Mouse (Mus musculus): ENCODE results near the gene Map3k6. TPM values are rescaled to one million over a fixed set of nuclear protein-coding genes. Genes with fewer than 3 reads are reported as not detected.
A peak's percentile ranks its signal among the peaks of the same experiment; 100 is the strongest.

Gene Map3k6
- total RNA-seq, 2 experiments from 2014 or later: 5.8 to 7.4 TPM

DNA sequence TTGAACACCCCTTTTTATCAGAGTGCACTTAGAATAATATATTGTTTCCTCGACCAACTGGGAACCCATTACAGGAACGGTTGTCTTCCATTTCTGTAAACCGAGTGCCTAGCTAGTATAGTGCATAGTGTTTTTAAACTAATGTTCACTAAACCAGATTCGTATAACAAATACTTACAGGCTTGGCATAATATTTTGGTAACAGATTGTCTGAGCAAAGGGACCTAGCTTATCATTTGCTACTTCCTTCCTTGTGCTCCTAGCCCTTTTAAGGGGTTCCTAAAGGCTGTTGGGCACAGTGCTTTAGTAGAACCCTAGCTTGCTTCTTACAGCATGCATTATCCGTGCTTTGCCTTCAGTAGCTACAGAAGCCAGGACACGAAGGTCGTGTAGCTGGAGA, 40.9 kb downstream of the Map3k6 start:
- DNase-seq (ENCODE audit: low spot score in 2 of 2): no peak

DNA sequence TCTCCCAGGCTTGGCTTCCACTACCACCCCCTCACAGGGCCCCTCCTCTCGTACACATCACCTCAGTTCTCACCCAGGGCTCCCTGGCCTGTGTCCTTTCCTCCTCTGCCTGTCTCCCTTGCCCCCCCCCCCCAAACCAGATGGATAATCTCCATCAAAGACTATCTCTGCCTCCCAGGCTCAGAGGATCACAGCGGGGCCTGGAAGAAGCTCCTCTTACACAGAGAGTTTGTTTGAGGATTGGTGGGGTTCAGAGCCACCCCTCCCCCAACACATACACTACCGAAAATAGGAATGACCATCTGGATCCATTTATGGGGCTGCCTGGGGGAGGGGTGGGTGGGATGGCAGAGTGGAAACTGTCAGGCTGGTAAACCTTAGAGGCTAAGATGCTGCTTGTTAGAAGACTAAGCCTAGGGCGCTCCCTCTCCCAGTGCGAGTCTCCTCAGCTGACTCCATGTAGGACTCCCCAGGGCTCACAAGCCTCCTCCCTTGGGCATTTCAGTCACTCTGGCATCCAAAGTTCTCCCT, 41.4 kb downstream of the Map3k6 start:
- no peak for DNase-seq (ENCODE audit: low spot score in 2 of 2)

DNA sequence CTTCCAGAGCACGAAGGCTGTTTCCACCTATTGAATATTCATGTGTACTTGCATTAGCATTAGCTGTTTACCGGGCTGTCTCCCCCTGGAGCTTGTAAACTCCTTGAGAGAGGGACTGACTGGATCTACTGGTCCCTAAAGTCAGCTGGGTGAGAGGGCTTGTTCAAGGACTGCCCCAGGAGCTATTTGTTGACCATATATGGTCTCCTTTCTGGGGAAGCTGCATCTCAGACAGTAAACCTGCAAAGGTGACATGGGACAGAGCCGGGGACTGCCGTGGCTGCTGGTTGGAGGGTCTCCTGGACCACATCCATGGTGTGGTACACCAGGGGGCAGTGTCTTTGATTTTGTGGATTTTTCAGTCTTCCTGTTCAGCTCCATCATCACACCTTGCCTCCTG, 42.0 kb downstream of the Map3k6 start:
- no peak for DNase-seq (ENCODE audit: low spot score in 2 of 2)

DNA sequence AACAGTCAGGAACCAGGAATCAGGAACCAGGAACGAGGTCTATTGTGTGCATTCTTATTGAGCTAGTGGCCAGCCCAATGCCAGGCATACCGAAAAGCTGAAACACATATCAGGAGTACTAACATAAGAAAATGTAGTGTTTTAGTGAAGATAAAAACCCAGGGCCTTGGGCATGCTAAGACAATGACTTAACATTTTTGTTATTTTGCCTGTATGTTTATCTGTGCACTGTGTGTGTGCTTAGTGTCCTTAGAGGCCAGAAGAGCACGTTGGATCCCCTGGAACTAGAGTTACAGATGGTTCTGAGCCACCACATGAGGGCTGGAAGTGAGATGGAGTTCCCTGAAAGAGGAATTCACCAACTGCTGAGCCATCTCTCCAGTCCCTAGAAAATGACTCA, 44.7 kb downstream of the Map3k6 start:
- no peak for DNase-seq (ENCODE audit: low spot score in 2 of 2)

DNA sequence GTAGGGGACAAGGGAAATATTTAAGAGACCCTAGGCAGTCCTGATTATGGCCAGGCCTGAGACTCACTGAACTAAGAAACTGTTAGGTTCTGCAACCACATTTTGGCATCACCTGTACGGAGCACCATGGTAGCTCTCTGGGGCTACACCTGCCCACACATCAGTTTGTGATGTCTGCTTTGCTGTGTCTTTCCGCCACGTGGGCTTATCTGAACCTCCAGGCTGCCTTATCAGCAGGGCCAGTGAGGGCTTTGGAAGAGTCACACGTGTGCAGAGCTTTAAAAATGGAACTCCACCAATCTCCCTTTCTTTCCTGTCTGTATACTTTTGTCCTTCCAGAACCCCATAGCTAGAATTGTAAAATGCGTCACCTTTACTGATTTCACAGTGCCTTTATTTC, 45.3 kb downstream of the Map3k6 start:
- no peak for DNase-seq (ENCODE audit: low spot score in 2 of 2)

DNA sequence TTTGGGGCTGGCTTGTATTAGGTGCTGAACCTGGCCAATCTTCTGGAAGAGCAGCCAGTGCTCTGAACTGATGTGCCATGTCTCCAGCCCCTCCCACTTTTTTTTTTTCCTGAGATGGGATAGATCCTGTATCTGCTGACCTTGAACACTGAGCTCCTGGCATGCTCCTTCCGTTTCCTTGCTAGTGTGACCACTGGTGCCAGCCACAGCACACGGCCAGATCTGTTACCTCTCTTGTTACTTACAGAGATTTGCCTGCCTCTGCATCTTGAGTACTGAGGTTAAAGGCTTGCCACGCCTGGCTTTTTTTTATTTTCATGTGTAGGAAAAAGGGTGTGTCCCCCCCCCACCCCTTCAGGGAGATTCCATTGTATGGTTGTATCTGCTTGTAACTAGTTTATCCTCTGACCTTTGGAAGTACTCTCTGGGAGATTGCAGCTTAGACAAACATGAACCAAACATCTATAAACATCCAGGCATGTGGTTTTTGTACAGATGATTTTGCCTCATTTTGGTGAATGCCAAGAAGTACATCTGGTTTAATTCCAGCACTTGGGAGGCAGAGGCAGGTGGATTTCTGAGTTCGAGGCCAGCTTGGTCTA, 46.0 kb downstream of the Map3k6 start:
- no peak for DNase-seq (ENCODE audit: low spot score in 2 of 2)

DNA sequence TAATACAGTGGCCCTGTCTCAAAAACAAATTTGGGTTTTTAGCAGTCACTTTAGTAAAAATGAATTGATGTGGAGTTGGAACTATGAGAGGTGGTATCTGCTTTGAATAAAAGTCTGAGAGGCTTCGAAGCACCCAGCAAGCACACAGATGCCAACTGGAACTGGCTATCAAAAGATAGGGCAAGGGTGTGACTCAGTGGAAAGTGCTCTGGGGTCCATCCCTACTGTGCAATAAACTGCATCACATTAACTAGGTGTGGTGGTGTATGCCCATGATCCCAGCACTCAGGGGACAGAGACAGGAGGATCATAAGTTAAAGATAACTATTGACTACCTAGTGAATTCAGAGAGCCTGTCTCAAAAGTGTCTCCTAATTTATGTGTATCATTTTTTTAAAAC, 50.6 kb downstream of the Map3k6 start:
- DNase-seq (ENCODE audit: low spot score in 2 of 2): no peak

DNA sequence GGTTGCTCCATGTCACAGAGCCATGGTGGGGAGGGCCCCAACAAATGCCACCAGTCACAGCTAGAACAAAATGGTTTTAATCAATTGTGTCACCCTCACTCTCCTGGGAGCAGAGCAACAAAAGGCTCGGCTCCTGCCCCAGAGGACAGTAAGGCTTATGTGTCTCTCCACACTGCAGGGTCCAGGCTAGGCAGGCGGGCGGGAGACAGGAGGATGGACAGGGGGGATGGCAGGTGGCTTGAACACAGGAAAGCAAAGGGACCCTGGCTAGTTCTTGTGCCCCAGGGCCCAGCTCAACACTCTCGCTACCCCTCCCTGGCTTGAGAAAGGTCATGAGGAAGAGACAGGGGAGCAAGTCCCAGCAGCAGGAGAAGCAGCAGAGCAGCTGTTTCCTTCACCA, 51.8 kb downstream of the Map3k6 start:
- DNase-seq (ENCODE audit: low spot score in 2 of 2): no peak

DNA sequence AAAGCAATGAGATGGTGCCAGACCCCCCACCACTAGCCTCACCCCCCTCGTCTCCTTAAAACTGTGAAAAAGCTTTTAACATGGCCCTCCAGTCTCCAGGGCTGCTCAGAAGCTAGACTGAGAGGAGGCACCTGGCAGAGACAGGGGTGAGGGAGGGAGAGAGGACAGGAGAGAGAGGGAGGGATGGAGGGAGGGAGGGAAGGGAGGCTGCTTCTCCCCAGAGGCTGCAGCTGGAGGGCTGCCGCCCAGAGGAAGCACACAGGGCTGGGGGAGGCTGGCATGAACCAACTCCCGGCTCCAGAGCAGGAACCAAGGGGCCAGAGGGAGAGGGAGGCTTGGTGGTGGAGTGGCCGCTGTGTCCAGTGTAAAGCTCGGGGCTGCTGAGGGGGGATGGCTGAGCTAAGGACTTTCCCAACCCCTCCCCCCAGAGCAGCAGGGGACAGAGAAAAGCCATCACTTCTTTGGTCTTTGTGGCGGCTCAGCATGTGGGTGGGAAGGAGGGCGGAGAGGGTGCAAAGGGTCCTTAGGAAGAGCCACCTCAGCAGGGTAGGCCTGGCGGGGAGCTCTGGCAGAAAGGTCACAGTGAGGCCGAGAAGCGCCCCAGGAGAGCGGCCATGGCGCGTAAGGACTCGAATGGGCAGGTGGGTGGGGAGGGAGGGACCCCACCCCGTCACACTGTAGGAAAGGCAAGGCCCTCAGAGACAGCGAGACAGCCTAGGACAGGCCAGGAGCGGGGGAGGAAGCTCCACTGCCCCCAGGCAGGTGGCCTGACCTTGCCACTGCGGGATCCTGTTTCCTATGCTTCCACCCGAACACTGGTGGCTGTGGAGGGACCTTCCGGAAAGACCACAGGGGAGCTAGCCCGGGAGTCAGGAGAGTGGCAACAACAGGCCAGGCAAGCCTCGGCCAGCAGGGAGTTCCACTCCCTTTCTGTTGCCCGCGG, 52.6 kb downstream of the Map3k6 start:
- no peak for DNase-seq (ENCODE audit: low spot score in 2 of 2)

DNA sequence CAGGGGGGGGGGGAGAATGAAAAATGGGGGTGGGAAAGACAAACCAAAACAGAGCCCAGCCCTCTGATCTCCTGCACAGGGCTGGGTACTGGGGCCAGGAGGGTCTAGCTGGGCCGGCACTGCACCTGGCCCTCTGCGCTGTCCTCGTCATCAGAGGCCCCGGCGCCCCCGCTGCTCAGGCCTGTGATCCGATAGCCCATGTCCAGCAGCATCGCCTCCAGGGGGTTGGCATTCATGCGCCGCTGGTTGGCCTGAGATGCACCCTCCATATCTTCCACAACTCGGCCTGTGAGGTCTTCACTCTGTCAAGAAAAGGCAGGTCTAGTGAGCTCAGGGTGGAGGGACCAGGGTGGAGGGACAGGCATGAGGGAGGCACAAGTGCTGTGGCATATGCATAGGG, 53.5 kb downstream of the Map3k6 start:
- no peak for DNase-seq (ENCODE audit: low spot score in 2 of 2)

DNA sequence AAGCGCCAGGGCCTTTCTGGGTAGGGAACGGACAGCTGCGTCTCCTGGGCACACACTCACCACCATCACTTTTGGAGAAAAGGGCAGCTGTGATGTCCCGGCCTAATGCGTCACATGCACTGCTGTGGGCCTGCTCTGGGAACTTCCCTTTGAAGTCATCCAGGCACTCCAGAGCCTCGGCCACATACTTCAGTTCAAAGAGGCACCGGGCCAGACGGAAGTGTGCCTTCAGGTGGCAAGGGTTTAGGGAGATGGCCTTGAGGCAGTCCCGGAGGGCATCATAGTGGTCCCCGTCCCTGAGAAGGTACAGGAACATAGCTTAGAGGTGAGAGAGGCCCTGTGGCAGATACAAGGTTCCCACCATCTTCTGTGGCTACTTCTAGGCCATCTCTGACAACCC, 56.7 kb downstream of the Map3k6 start:
- DNase-seq (ENCODE audit: low spot score in 2 of 2): no peak

DNA sequence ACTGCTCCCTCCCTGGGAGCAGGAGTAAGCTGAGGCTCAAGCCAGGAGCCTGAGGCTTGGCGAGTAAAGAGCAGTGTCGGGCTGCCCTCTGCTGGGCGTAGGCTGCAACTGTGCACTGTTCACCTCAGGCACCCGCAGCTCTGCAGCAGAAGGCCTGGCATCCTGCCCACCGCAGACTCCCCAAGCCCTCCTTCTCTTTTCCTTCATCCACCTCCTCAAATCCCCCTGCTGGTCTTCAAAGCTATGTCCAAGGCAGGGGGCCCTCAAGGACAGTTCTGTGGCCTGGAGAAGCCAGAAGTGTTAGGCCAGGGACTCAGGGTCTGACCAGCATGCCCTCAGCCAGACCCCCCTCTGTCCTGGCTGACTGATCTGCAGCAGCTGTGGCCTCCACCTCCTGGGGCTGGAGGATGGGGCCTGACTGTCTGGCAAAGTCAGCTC, 57.2 kb downstream of the Map3k6 start:
- DNase-seq (ENCODE audit: low spot score in 2 of 2): peak; percentile 84

DNA sequence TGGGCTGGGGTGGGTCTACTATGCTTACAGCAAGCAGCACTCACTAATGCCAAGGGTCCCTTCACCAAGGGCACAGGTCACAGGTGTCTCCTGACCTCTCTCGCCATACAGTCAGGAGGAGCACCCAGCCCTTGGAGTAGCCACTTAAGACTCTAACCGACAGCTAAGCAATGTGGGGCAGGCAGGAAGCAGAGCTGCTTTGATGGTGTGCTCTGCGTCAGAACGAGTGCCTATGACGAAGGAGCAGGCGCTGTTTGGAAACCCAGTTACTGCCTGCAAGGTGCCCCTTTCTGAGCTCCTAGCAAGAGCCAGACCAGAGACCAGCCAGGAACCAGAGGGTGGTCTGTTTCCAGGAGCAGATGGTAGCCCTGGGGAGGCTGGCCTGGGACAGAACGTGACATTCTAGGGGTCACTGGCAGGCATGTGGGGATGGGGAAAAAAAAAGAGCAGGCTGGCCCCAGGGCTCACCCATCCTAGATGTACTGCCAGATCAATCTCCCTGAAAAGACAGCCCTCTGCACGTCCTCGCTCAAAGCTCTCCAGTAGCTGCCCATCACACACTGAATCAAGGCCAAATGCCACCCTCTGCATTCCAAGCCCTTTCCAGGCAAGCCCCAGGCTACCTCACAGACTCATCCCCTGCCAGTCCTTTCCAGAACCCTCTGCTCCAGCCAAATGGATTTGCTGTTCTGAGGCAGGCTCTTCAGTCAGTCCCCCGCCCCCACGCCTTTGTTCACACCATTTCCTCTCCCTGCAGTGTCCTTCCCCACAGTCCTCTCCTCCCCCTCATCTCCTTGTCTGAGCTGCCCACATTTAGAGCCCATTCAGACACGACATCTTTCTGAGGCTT, 58.1 kb downstream of the Map3k6 start:
- peak; percentile 82 to 91 for DNase-seq (ENCODE audit: low spot score in 2 of 2)

DNA sequence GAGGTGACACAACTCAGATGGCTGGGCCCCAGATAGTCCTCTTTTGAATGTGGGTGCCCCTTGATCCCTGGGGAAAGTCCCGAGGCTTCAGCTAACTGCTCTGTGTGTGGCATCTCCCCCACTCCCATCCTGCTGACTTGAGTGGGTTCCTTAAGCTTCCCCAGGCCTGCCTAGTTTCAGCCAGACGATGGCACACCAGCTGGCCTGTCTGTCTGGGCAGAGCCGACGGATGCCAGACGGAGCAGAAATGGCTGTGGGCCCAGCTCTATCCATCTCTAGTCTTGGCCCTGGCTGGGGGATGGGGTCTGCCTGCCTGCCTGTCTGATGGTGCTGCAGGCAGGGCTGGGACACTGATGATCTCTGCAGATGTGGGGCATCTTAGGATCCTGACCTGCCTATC, 59.1 kb downstream of the Map3k6 start:
- DNase-seq (ENCODE audit: low spot score in 2 of 2): peak; percentile 61 to 83

DNA sequence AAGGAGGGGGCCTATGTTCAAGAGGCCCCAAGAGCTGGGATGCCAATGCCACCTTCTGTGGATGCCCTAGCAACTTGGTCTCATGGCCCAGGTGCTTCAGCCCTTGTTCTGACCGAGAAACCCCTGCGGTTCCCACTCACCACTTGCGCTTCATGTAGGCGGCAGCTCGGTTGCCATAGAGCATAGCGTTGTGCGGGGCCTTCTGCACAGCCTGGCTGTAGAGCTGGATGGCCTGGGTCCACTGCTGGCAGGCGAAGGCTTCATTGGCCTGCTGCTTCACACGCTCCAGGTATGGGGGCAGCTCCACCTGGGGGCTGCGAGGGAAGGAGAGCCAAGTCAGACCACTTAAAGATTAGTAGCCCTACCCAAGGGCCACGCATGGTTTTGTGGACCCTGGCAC, 59.8 kb downstream of the Map3k6 start:
- no peak for DNase-seq (ENCODE audit: low spot score in 2 of 2)

DNA sequence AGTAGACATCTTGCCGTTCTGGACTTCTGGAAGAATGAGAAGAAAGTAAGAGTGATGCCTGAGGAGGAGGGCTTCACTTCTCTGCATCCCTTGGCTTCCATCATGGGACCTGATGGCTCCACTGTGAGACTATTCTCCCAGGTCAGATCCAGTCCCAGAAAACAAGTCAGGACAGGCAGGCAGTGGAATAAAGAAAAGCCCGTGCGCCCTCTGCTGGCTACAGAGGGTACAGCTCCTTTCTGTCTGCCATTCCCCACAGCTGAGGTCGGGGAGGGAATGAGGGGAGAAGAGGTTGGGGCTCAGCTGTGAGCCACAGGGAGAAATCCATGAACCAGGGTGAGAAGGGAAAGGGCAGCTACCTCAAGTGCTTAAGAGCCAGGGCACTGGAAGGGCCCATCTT, 61.2 kb downstream of the Map3k6 start:
- DNase-seq (ENCODE audit: low spot score in 2 of 2): peak; percentile 81 to 82

Small RNA genes within 50 kb of the gene (microRNA-seq; reads per million reads assigned to microRNA genes)
- 0.85 to 1.2 reads per million in 2 experiments for gene Mir7017

Other genes starting within 250 kb of the Map3k6 start
- 100 to 1,000 TPM; 108 to 121 TPM for gene Ahdc1, start 229.6 kb upstream of the Map3k6 start, total RNA-seq (2021)
- 10 to 100 TPM; 25.7 to 28.2 TPM for gene Wasf2, start 110.3 kb upstream of the Map3k6 start, total RNA-seq (2021)
- 1 to 10 TPM; 4.6 to 5.1 TPM for gene Cd164l2, start 28.7 kb upstream of the Map3k6 start, total RNA-seq (2021)
- gene Gpr3, start 28.3 kb upstream of the Map3k6 start, total RNA-seq (2021): 10 to 100 TPM; 14.8 to 16.7 TPM
- 1 to 10 TPM; 6.7 to 7.3 TPM for gene Sytl1, start 22.3 kb downstream of the Map3k6 start, total RNA-seq (2021)
- 10 to 100 TPM; 88.3 to 97.2 TPM for gene Tmem222, start 37.0 kb downstream of the Map3k6 start, total RNA-seq (2021)
- 10 to 100 TPM; 61.2 to 68.1 TPM for gene Wdtc1, start 112.7 kb downstream of the Map3k6 start, total RNA-seq (2021)
- gene Slc9a1, start 128.9 kb downstream of the Map3k6 start, total RNA-seq (2021): 10 to 100 TPM; 46.3 to 47.9 TPM
- gene Tent5b, start 239.3 kb downstream of the Map3k6 start, total RNA-seq (2021): under 1 TPM in 1 of 2 experiments, not detected in 1; 0.14 TPM